Mouse (Mus musculus) gastrocnemius, postnatal 4 days (tissue): ENCODE results near the gene Zfp771. TPM values are rescaled to one million over a fixed set of nuclear protein-coding genes. Genes with fewer than 3 reads are reported as not detected.
"Not testable (repeated sequence)": the region's sequence is repeated elsewhere in the genome, so short reads cannot be mapped to it uniquely, and the experiment has no call there.

Experiments
- DNase-seq, 2 experiments: peaks; one replicate each; pipeline ENCODE4 v3.0.0; 2021 to 2022; ENCODE audit warnings: low spot score in 2 of 2, mixed read lengths in 2 of 2
- total RNA-seq, 2 experiments: library from RNA; stranded (reverse); gene quantifications; 2 replicates each; pipeline ENCODE4 v1.2.3; 2021

Gene Zfp771
- total RNA-seq, 2 experiments from 2014 or later = 23.7 to 29.6 TPM

DNA sequence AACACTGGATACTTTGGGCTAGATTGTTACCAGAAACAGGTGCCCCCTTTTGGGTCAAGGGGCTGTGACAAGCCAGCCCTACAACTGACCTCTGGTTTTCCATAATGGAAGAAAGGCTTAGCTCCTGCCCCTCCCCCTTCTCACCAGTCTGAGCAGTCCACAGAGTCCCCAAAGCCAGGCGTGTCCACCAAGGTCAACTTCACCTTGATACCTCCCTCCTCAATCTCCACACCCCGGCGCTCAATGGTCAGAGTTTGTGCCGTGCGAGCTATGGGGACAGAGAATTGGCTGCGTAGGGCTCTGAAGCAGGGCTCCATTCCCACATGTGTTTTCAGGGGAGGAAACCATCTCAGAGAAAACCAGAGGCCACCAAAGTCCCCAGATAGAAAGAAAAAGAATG lies 26.6 kb upstream of the Zfp771 start:
- no peak for DNase-seq

DNA sequence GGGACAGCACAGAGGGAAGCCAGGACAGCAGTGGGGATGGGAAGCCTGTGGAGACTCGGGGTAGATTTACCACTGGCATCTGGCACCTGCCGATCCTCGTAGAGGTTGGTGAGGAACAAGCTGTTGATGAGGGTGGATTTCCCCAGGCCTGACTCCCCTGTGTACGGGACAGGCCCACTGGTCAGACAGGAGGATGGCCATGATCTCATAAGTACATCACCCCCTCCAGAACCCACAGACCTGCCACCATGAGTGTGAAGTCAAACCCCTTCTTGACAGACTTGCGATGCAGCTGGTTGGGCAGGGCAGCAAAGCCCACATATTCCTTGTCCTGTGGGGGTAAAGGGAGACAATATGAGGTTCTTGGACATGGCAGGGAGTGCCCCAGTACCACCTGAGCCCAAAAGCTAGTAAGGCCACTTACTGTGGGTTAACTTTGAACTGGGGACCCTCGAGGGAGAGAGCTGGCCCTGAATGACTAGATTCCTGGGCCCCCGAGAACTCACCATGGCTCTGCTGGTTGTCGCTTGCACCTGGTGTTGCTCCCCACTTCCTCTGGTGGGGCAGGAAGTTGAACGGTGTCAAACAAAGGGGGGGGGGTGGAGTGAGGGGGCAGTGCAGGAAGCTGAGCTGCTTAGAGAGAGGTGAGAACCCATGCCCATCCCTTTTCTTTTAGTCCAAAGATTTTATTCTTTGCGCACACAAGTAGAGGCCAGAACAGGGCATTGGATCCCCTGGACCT lies 26.0 kb upstream of the Zfp771 start:
- no peak for DNase-seq

DNA sequence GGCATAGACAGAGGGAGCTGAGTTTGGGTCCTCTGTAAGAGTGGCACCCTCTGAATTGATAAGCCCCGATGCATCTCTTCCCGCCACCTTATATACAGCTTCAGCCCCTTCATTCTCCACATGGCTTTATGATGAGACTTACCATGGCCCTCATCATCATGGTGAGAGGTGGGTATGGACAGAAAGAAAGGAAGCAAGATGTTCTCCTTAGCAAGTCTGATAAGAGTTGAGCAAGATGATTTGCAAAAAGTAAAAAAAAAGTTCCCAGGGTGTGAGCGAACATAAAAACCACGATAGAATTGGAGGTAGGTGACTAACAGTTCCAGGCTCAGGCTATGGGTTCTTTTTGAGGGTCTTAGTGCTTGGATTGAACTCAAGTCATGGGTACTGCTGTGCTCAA lies 25.4 kb upstream of the Zfp771 start:
- DNase-seq = no peak

DNA sequence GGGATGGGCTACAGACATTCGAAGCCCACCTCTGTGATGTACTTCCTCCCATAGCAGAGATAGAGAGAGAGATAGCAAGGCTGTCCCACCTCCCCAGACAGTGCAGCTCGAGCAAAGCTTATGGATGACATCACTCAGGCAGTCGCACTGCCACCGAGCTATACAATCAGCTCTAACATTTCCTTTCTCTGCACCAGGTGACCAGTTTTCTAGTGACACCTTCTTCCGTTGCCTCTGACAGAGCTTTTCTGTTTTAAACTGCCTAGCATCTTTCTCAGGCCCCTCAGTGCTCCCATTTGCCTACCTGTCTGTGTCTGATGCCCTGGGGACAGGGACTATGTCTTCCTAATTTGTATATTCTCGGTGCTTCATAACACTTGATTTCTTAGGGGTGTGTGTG lies 23.6 kb upstream of the Zfp771 start:
- DNase-seq = no peak

DNA sequence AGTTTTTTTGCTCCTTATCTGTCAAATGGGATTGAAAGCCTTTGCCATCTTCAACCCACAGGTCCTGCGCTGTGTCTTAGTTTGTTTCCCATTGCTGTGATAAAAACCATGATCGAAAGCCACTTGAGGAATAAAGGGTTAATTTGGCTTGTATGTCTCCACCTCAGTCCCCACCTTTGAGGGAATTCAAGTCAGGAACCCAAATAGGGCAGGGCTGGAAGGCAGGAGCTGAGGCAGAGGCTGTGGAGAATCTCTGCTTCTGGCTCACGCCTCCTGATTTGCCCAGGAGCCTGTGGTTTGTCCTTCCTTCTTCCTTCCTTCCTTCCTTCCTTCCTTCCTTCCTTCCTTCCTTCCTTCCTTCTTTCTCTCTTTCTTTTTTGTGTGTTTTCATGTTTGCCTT lies 21.0 kb upstream of the Zfp771 start:
- no peak for DNase-seq

DNA sequence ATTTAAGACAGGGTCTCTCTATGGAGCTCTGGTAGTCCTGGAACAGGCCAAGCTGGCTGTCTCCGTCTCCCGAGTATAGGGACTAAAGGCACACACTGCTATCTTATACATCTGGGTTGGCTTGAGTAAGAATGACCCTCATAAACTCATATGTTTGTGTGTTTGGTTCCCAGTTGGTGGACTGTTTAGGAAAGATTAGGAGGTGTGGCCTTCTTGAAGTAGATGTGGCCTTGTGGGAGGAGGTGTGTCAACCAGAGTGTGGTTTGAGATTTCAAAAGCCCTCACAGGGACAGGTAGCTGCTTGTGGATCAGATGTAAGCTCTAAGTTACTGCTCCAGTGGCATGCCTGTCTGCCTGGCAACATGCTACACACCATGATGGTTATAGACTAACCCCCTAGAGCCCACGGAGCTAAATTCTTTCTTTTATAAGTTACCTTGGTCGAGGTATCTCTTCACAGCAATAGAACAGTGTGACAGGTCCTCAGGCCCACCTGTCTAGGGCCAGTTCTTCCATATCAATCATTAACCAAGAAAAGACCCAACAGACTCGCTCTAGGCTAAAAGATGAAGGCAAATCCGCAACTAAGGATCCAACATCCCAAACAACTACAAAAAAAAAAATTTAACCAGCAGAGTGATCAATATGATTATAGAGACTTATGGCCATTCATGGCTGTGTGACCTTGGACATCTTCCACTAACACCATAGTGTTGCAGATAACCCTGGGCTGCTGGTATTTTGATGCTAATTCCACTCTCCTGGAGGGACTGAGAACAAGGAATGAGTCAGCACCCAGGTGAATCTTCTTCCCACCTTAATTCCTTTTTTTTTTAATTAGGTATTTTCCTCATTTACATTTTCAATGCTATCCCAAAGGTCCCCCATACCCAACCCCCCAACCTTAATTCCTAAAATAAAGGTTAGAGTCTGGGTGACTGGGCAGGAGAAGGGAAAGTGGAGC lies 20.3 kb upstream of the Zfp771 start:
- no peak for DNase-seq

DNA sequence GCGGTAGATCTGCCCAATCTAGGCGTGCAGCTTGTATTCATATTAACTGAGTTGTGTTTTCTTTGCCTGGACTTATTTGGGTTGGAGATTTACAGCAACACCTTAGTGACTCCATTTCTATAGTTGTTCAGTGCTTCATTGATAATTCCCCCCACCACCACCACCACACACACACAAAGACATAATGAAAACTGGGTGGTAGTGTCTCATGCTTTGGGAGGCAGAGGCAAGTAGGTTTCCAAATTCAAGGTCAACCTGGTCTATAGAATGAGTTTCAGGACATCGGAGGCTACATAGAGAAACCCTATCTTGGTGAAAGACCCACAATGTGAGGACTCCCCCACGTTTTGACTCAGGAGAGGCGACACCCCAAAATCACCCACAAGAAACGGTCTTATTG lies 19.5 kb upstream of the Zfp771 start:
- no peak for DNase-seq

DNA sequence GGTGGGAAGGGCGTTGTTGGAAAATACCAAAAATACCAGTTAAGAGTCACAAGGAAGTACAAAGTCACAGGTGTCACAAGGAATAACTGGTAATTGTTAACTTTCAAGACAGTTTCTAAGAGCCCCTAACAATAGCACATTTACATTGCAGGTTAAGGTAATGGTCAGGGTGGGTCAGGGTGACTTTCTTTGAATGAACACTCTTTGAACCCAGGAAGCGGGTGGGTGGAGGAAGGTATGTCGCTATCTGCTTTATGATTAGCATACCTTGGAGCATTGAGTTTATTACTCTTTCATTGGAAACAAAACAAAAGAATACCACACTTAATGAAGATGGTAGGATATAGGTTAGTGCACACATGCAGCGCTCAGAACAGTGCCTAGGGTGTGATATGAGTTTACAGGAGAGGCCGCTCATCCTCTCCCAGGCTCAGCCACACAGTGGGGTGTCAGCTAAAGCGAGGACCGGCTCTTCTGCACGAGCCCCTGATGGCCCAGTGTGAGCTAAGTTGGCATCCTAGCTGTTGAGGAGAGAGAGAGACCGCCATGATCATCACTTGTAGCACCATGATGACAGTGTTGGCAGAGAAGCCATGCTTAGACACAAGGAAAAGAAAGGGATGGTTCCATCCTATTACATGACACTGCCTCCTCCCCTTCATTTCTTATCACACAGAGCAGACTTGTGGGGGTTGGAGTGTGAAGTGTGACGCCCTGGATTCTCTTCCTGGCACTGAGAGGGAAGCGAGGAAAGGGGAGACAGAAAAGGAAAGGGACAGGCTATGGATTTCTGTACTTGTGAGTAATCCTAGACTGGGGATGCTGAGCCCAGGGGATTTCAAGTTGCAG lies 18.7 kb upstream of the Zfp771 start:
- DNase-seq = no peak

DNA sequence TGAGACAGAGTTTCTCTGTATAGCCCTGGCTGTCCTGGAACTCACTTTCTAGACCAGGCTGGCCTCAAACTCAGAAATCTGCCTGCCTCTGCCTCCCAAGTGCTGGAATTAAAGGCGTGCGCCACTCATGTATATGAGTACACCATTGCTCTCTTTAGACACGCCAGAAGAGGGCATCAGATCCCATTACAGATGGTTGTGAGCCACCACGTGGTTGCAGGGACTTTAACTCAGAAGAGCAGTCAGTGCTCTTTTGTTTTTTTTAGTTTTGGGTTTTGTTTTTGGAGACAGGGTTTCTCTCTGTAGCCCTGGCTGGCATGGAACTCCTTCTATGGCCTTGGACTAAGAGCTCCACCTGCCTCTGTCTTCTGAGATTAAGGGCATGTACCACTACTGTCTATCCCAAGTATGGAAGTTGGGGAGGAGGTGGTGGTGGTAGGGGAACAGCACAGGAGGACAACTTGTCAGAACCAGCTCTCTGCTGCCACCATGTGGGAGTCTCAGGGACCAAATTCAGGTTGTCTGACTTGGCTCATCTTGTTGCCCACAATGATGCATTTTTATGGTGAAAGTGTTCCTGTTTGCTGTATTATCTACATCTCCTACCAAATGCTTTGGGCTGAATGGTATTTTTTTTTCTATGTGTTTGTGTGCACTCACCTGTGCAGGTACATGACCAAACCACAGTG lies 15.3 kb upstream of the Zfp771 start:
- DNase-seq = peak; percentile 52 to 82

DNA sequence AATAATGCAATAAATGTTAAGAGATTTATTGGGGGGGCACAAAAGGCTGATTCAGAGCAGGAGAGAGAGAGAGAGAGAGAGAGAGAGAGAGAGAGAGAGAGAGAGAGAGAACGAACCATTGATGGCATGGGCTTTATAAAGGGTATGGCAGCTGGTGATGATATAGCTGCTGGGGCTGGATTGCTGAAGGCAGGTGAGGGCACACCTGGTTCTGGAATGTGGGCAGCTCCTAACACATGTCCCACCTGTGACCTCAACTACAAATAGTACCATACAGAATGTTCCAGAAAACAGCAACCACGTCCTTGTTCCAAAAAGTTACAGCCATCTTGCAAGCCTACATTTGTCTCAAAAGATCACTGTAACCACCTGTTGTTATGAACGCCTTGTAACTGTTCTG lies 12.7 kb upstream of the Zfp771 start:
- DNase-seq = no peak

DNA sequence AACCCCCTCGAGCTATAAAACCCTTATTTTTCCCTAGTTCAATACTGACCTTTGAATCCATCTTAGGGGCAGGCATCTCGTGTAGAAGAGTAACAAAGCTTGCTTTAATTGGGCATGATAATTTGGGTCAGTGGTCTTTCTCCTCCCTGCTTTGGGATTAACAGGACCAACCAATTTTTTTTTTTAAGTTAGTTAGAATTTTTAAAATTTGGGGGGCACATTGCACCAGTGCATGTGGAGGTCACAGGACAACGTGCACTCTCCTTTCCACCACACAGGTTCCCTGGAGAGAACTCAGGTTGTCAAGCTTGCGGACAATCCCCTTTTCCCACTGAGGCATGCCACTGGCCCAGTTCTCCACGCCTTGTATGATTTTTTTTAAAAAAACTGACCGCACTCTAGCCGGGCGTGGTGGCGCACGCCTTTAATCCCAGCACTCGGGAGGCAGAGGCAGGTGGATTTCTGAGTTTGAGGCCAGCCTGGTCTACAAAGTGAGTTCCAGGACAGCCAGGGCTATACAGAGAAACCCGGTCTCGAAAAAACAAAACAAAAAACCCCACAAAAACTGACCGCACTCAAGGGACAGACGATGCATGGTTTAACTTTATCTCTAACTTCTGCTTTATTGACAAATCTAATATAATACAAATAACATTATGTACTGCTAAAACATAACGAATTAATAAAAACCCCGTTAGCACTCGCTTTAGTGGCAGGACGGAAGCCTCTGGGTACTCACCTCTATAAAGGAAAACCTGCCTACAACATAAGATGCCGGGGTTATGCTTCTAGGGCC lies 12.1 kb upstream of the Zfp771 start:
- DNase-seq = no peak

DNA sequence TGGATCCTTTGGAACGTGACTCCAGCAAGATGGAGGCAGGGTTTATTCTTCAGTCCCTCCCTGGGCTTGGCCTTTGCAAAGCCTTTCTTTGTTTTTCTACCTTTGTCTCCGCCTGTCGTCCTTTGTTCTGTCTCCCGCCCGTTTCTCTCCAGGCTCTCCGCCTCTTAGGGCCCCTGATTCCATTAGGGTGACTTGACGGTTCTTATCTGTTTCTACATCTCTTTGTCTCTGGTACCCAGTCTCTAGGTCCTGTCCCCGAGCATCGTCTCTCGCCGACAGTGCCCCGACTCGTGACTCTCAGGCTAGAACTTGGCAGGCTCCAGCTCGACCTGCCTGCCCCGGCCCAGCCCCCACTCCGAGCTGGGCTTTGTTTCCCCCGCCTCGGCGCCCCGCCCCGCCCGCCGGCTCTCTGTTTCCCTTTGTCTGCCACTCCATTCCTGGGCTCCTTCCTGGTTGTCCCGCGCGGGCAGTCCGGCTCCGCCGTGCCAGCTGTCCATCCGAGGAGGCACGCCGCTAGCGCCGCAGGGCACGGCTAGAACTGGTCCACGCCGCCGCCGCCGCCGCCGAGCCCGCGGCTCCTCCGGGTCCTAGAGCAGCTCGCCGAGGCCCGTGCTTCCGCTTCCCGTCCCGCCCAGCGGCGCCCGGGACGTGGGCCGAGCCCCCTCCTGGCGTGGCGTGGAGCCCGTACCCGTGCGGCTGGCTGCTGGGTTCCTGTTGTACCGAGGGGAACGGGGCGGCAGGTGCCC lies 11.3 kb upstream of the Zfp771 start, which contains the start of the genes Zfp553 and Sept1:
TSS of gene Zfp553 (plus strand) at position 440 of the 746 bp plus-strand sequence.
TSS of gene Sept1 (minus strand) at position 509 of the 746 bp plus-strand sequence.
- peak; percentile 85 for DNase-seq

DNA sequence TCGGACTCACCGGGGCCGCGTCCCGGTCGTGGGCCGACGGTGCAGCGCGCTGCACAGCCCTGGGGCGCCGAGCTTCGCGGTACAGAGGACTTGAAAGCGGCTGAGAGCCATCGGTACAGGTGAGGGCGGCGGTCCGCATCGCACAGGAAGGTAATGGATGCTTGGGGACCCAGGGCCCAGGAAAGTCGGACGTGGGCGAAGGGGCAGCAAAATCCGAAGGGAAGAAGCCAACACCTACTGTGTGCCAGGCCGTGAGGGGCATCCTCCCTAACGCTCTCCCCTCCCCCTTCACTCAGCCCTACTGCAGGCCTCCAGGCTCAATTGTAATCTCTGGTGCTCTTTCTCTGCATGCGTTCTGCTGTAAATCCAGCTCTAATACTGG lies 10.7 kb upstream of the Zfp771 start:
- DNase-seq = no peak

DNA sequence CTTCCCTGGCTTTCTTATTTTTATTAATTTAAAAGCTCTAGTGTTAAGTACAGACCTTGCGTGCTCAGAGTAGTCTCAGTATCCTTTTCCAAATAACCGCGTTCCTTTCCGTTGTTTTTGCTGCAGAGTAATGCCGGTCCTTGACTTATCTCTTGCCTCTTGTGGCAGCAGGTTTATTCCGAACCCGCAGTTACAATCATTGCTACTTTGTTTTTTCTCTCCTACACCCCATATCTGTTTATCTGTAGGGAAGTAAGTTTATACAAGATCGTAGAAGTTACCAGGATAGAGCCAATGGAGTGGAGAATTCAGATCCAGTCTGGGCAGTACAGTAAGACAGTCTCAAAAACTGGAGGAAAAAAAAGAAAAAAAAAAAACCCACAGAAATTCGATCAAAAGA lies 10.3 kb upstream of the Zfp771 start:
- DNase-seq = no peak

DNA sequence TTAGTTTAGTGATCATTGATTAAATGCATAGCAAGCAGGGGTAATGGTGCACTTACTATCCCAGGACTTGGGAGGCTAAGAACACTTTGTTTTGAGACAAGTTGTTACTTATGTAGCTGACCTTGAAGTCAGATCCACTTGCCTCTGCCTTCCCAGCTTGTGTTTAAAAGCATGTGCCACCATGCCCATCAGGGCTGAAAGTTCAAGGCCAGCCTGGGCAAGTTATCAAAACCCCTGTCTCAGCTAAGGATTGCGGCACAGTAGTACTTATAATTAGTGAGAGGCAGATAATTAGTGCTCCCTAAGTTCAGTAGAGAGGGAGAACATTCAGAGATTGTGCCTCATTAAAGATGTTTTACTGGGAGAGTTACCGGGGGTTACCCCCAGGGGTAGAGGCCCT lies 9.3 kb upstream of the Zfp771 start:
- DNase-seq = no peak

DNA sequence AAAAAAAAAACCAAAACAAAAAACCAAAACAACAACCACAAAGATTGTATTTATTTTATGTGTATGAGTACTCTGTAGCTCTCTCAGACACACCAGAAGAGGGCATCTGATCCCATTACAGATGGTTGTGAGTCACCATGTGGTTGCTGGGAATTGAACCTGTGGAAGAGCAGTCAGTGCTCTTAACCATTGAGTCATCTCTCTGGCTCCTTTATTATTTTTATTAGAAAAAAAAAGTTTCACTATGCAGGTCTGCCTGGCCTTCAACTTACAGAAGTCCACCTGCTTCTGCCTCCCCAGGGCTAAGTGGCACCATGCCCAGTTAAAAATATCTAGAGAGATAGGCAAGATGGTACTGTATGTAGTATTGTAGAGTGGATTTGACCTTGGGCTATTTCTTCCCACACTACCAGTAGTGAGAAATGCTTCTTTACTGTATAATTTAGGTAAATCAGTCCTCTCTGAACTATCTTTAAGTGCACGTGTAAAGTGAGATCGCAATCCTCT lies 660 bp upstream of the Zfp771 start:
- no peak for DNase-seq

DNA sequence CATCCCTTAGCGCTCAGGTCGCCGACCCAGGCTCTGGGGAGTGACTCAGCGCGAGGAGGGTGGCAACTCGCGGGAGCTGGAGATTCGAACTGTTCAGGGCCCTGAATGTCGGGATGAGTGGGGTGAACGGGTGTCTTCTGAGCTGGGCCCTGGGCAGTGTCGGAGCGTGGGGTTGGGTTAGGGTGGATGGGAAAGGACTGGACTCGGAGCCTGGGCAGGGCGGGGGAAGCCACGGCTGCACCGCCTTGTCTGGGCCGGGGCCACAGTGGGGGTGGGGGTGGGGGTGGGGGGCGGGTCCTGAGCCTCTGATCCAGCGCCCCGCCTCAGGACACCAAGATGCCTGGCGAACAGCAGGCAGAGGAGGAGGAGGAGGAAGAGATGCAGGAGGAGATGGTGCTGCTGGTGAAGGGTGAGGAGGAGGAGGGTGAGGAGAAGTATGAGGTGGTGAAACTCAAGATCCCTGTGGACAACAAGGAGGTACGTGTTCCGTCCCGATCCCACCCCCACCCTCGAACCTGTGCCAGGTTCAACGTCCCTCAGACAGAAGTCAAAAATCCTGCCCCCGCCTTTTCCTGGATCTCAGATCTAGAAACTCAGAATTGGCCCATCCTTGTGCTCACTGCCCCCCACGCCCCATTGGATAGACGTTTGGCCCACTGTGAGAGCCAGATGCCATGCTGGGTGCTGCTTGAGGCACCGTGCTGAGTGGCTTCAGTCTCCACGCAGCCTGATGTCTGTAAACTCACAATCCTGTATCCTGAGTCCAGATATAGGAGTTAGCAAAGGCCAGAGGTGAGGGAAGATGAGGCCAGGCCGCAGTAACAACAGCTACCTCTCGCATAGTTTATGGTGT lies 810 bp downstream of the Zfp771 start:
- DNase-seq = peak; percentile 59 to 71

DNA sequence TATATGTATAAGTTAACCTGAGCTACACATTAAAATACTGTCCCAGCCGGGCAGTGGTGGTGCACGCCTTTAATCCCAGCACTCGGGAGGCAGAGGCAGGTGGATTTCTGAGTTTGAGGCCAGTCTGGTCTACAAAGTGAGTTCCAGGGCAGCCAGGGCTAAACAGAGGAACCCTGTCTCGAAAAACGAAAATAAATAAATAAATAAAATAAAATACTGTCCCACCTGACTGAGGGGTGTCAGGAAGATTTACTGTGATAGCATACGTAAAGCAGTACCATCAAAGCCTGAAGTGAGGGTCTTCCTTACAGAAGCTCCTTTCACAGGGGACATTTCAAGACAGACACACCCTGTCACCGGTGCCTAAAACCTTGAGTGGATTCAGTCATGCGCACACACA lies 6.4 kb downstream of the Zfp771 start:
- DNase-seq = not testable (repeated sequence)
